Mouse (Mus musculus) CD4-positive naive resting alpha-beta T cell, adult 76 days (primary cell): Measurements from ENCODE around the gene Mycn. TPM values are rescaled to one million over a fixed set of nuclear protein-coding genes. Genes with fewer than 3 reads are reported as not detected.

ENCODE experiments used
- total RNA-seq: library from RNA; stranded (reverse); gene quantifications from one replicate; pipeline ENCODE4 v1.2.4, GENCODE M21; 2023

The Mycn gene
- 0.44 TPM for total RNA-seq

GRCm38 (mm10) chr12:12941661-12942363 lies at the start of gene Mycn:
Gene Mycn (minus strand): TSS chr12:12941914.

